Mouse (Mus musculus) lung, postnatal 0 days (tissue): ENCODE measurements around the gene Smarcd2. TPM values are rescaled to one million over a fixed set of nuclear protein-coding genes. Genes with fewer than 3 reads are reported as not detected.

Experiments used
- ATAC-seq: fragments of 200-750 bp; cut with Nextera tagmentation; 2 replicates; pipeline ENCODE4 v1.8.0; 2017; ENCODE audit warnings: moderate library complexity
- DNase-seq: peaks from one replicate; pipeline ENCODE4 v3.0.0-alpha.2; 2016; ENCODE audit warnings: low spot score
- H3K27ac ChIP-seq: fragments of 300-500 bp; sonication (generic); 2 replicates; pipeline ENCODE4 v1.5.1; 2014; ENCODE audit warnings: antibody characterized with exemption, mild to moderate bottlenecking, low read length, mixed read lengths
- H3K27me3 ChIP-seq: fragments of 300-500 bp; sonication (generic); replicated peaks from 2 replicates; pipeline ENCODE4 v1.6.1; 2014; ENCODE audit warnings: low read length, mixed read lengths; ENCODE audit not compliant: insufficient read depth
- H3K36me3 ChIP-seq: fragments of 300-500 bp; sonication (generic); 2 replicates; pipeline ENCODE4 v1.6.1; 2014; ENCODE audit warnings: low read length, mixed read lengths; ENCODE audit not compliant: insufficient read depth
- H3K4me1 ChIP-seq: fragments of 300-500 bp; sonication (generic); 2 replicates; pipeline ENCODE4 v1.6.1; 2014; ENCODE audit warnings: antibody characterized with exemption, low read depth, low read length, mixed read lengths; ENCODE audit not compliant: insufficient read depth
- H3K4me2 ChIP-seq: fragments of 300-500 bp; sonication (generic); replicated peaks from 2 replicates; pipeline ENCODE4 v1.6.1; 2014; ENCODE audit warnings: low read depth, mild to moderate bottlenecking, low read length, moderate library complexity, mixed read lengths
- H3K4me3 ChIP-seq: fragments of 300-500 bp; sonication (generic); 2 replicates; pipeline ENCODE4 v1.5.1; 2014; ENCODE audit warnings: low read depth, low read length
- H3K9ac ChIP-seq: fragments of 300-500 bp; sonication (generic); replicated peaks from 2 replicates; pipeline ENCODE4 v1.6.1; 2014; ENCODE audit warnings: low read depth, mild to moderate bottlenecking
- H3K9me3 ChIP-seq: fragments of 300-500 bp; sonication (generic); 2 replicates; pipeline ENCODE4 v1.6.1; 2016; ENCODE audit warnings: low read length, mixed read lengths
- CTCF ChIP-seq: IDR thresholded peaks from 2 replicates; pipeline ENCODE4 v1.5.1; 2016; ENCODE audit warnings: antibody characterized with exemption, mild to moderate bottlenecking
- EP300 ChIP-seq: IDR thresholded peaks from 2 replicates; pipeline ENCODE4 v1.6.1; 2016; ENCODE audit warnings: antibody characterized with exemption, mild to moderate bottlenecking, control low read depth
- WGBS: fragments of 180-500 bp; shearing (Covaris S2); extraction: QIAGEN DNeasy Blood & Tissue Kit; methylation state at CpG from one replicate; pipeline ENCODE4 v1.1.7; 2014; 5-methylcytosine and 5-hydroxymethylcytosine counted together
- polyA plus RNA-seq: library from polyadenylated mRNA; unstranded; fragments of >200 nt; fragmentation: Nextera tagmentation; extraction: Ambion mirVana; gene quantifications from 2 replicates; pipeline ENCODE4 v1.2.1, GENCODE M21; 2015

The Smarcd2 gene
- polyA plus RNA-seq, 1 experiment from 2014 or later, result 46.9 TPM

DNA sequence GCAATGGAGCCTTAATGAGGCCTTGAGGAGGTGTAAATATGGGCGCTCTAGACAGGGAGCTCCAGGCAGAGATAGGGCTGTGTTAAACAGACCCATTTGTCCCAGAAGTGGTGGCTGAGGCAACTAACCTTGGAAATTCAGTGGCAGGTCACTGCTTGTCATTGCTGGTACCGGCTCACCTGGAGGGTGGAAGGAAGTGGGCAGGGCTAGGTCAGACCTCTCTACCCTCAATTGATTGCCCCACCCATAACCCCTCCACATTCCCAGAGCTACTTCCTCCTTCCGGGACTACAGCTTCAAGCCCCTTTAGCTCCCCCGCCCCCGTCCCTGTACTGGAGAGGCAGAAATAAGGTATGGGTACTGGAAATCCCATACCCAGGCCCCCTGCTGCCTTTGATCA, 40.8 kb upstream of the Smarcd2 start:
- Histone ChIP-seq H3K9me3 (no peaks in the 10 kb centered on the region), H3K27ac (peak overlapping the region; percentile 26; the same call in 1 of the 2 replicates), H3K4me1 (peaks cover 6% of the 10 kb centered on the region; the same call in 1 of the 2 replicates), H3K9ac (peak overlapping the region; percentile 3; the same call in 1 of the 2 replicates), H3K4me2 (peak overlapping the region; percentile 30; the same call in 1 of the 2 replicates), H3K36me3 (no peaks in the 10 kb centered on the region), H3K4me3 (no peak overlapping the region), H3K27me3 (no peaks in the 10 kb centered on the region)
- no peak for TF ChIP-seq EP300
- TF ChIP-seq CTCF, result no peak
- ATAC-seq, result peak; percentile 93
- DNase-seq, result peak; percentile 79
- WGBS, result 42% methylated on average over 5 of the region's 5 CpGs

DNA sequence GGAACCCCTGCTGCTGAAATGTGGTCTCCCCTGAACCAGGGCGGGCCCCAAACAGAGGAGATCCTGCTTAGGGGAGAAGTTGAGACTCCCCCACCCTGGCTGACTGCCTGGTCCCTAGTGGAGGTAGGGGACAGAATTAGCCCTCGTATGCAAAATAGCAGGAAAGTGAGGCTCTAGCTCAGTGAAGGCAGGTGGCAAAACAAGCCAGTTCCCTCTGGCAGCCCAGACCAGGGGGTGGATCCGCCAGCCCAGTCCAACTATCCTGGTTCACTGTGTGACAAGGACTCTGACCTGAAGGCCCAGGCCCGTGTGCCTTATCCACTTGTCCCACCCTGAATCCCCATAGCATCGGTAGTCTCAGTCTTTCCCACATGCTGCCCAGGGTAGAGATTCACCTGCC, 37.4 kb upstream of the Smarcd2 start:
- TF ChIP-seq CTCF (no peak), EP300 (no peak)
- H3K4me3 ChIP-seq, result no peak overlapping the region
- no peaks in the 10 kb centered on the region for H3K27me3 ChIP-seq
- H3K36me3 ChIP-seq, result no peaks in the 10 kb centered on the region
- no peak overlapping the region for H3K27ac ChIP-seq
- H3K4me2 ChIP-seq, result no peak overlapping the region
- 71% methylated on average over 4 of the region's 5 CpGs for WGBS
- DNase-seq, result no peak
- H3K4me1 ChIP-seq, result peaks cover 6% of the 10 kb centered on the region; the same call in 1 of the 2 replicates
- H3K9ac ChIP-seq, result no peak overlapping the region
- H3K9me3 ChIP-seq, result no peaks in the 10 kb centered on the region
- no peak for ATAC-seq

DNA sequence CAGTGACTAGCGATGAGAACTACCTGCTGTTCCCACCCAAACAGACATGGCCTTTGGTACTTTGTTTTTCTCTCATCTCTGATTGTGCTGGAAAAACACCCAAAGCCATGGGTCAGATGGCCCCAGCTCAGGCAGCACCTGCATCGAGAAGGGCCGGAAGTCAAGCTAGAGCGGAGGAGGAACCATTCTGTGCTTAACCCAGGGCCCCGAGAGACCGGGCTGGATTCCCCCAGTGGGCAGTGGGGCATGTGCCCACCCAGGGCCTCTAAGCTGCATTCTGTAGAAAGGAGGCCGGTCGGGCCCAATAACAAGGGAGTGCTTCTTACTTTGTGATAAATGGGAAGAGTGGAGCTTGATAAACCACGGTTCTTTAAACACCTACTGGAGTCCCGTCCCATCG, 35.4 kb upstream of the Smarcd2 start:
- ATAC-seq (no peak), DNase-seq (no peak)
- Histone ChIP-seq H3K9me3 (no peaks in the 10 kb centered on the region), H3K4me2 (no peak overlapping the region), H3K27ac (no peak overlapping the region), H3K9ac (no peak overlapping the region), H3K4me3 (no peak overlapping the region), H3K27me3 (no peaks in the 10 kb centered on the region), H3K36me3 (no peaks in the 10 kb centered on the region), H3K4me1 (peaks cover 1% of the 10 kb centered on the region; the same call in 1 of the 2 replicates)
- TF ChIP-seq EP300 (no peak), CTCF (no peak)
- 81% methylated on average over 11 of the region's 11 CpGs for WGBS

DNA sequence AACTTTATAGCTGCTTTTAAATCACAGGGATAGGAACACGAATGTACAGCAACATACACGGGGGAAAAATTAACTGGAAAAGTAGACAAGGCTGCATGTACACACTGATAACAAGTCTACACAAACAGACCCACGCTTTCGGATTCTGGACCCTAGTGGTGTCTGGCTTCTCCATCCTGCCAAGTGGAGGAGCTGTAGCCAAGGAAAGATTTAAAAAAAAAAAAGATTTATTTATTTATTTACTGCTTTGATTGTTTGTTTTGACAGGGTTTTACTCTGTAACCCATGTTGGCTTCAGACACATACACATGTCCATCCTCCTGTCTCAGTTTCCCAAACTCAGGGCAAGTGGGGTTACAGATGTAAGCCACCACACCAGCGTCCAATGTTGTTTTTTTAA, 34.7 kb upstream of the Smarcd2 start:
- H3K27ac ChIP-seq, result no peak overlapping the region

DNA sequence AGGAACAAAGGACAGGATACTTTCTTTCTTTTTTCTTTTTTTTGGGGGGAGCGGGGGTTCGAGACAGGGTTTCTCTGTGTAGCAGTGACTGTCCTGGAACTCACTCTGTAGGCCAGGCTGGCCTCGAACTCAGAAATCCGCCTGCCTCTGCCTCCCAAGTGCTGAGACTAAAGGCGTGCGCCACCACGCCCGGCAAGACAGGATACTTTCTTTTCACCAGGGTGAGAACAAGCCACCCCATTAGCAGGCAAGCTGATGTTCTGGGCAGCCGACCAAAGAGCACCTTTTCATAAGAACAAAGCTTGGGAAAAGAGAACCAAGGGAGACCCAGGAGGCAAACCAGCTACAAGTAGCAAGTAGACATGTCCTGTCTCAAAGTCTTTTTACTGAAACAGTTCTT, 34.0 kb upstream of the Smarcd2 start:
- ATAC-seq (no peak), DNase-seq (no peak)
- TF ChIP-seq EP300 (no peak), CTCF (no peak)
- H3K27me3 ChIP-seq, result no peaks in the 10 kb centered on the region
- H3K4me3 ChIP-seq, result no peak overlapping the region
- H3K4me1 ChIP-seq, result no peaks in the 10 kb centered on the region
- H3K9ac ChIP-seq, result no peak overlapping the region
- no peak overlapping the region for H3K4me2 ChIP-seq
- H3K27ac ChIP-seq, result no peak overlapping the region
- no peaks in the 10 kb centered on the region for H3K36me3 ChIP-seq
- no peaks in the 10 kb centered on the region for H3K9me3 ChIP-seq
- WGBS, result 84% methylated on average over 9 of the region's 9 CpGs

More for the DNA sequence above, 34.7 kb upstream of the Smarcd2 start:
- Histone ChIP-seq H3K27me3 (no peaks in the 10 kb centered on the region), H3K4me1 (no peaks in the 10 kb centered on the region), H3K36me3 (no peaks in the 10 kb centered on the region), H3K4me3 (no peak overlapping the region), H3K9me3 (no peaks in the 10 kb centered on the region), H3K4me2 (no peak overlapping the region), H3K9ac (no peak overlapping the region)
- no peak for ATAC-seq
- DNase-seq, result peak; percentile 16
- TF ChIP-seq EP300 (no peak), CTCF (no peak)
- 36% methylated on average over 5 of the region's 5 CpGs for WGBS

DNA sequence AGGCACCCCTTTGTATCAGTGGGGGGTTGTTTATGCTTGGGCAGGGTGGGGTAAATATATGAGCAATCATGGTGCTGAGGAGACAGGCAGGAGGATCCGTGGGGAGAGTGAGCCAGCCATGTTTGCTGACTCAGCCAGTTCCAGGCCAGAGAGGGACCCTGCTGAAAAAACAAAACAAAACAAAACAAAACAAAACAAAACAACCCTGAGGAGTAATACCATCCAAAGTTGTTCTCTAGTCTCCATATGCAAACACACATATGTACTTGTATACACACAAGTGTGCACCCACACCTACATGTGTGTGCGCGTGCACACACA, 33.3 kb upstream of the Smarcd2 start:
- H3K4me2 ChIP-seq, result no peak overlapping the region
- no peaks in the 10 kb centered on the region for H3K4me1 ChIP-seq
- no peak overlapping the region for H3K27ac ChIP-seq
- no peaks in the 10 kb centered on the region for H3K9me3 ChIP-seq
- H3K9ac ChIP-seq, result no peak overlapping the region
- no peaks in the 10 kb centered on the region for H3K27me3 ChIP-seq
- no peaks in the 10 kb centered on the region for H3K36me3 ChIP-seq
- H3K4me3 ChIP-seq, result no peak overlapping the region
- TF ChIP-seq EP300 (no peak), CTCF (no peak)
- DNase-seq (no peak), ATAC-seq (no peak)
- WGBS, result 76% methylated on average over 3 of the region's 3 CpGs
